Mouse (Mus musculus) limb, embryonic 10.5 days (tissue): ENCODE data around the gene Accs. TPM values are rescaled to one million over a fixed set of nuclear protein-coding genes. Genes with fewer than 3 reads are reported as not detected.

Experiments
- DNase-seq: peaks from one replicate; pipeline ENCODE4 v3.0.0-alpha.2; 2017; ENCODE audit warnings: low spot score
- H3K27ac ChIP-seq: fragments of 300-500 bp; sonication (generic); 2 replicates; pipeline ENCODE4 v1.5.1; 2016; ENCODE audit warnings: mild to moderate bottlenecking
- H3K27me3 ChIP-seq: fragments of 300-500 bp; sonication (generic); 2 replicates; pipeline ENCODE4 v1.6.1; 2016; ENCODE audit warnings: low read depth, mild to moderate bottlenecking; ENCODE audit not compliant: poor library complexity, severe bottlenecking
- H3K36me3 ChIP-seq: fragments of 300-500 bp; sonication (generic); 2 replicates; pipeline ENCODE4 v1.6.1; 2016; ENCODE audit warnings: mild to moderate bottlenecking, moderate library complexity
- H3K4me1 ChIP-seq: fragments of 300-500 bp; sonication (generic); 2 replicates; pipeline ENCODE4 v1.6.1; 2016
- H3K4me3 ChIP-seq: fragments of 300-500 bp; sonication (generic); 2 replicates; pipeline ENCODE4 v1.5.1; 2016; ENCODE audit warnings: mild to moderate bottlenecking, moderate library complexity
- H3K9me3 ChIP-seq: fragments of 300-500 bp; sonication (generic); replicated peaks from 2 replicates; pipeline ENCODE4 v1.6.1; 2016; ENCODE audit warnings: mild to moderate bottlenecking
- WGBS: fragments of 180-500 bp; shearing (Covaris S2); methylation state at CpG from one replicate; pipeline ENCODE4 v1.1.7; 2016; 5-methylcytosine and 5-hydroxymethylcytosine counted together
- polyA plus RNA-seq: library from polyadenylated mRNA; unstranded; fragments of >200 nt; fragmentation: Nextera tagmentation; extraction: Ambion mirVana; gene quantifications from 2 replicates; pipeline ENCODE4 v1.2.1, GENCODE M21; 2016

The Accs gene
- polyA plus RNA-seq, 1 experiment from 2014 or later: 10.2 TPM

- 65% methylated on average over 9 of the region's 9 CpGs for WGBS
- H3K27me3 ChIP-seq: peaks cover 49% of the 10 kb centered on the region
- DNase-seq: peak; percentile 30
- H3K4me1 ChIP-seq: peaks cover 65% of the 10 kb centered on the region
- H3K9me3 ChIP-seq: no peaks in the 10 kb centered on the region
- H3K27ac ChIP-seq: no peak overlapping the region
- H3K36me3 ChIP-seq: peaks cover 15% of the 10 kb centered on the region
- no peak overlapping the region for H3K4me3 ChIP-seq
These were observed 65.7 kb downstream of the Accs start for GRCm38 (mm10) chr2:93783926-93784539.

Other genes with a start within 250 kb of the Accs start
- 12.5 and 14.8 TPM in 2 replicates for gene Alx4, start 207.6 kb downstream of the Accs start, polyA plus RNA-seq
- 70.0 and 79.1 TPM in 2 replicates for gene Ext2, start 27.4 kb downstream of the Accs start, polyA plus RNA-seq
- gene Accsl, start 19.2 kb upstream of the Accs start, polyA plus RNA-seq: not detected in 2 replicates
- 0.60 and 0.70 TPM in 2 replicates for gene Gm13889, start 107.3 kb upstream of the Accs start, polyA plus RNA-seq
- not detected in 2 replicates for gene Gm27027, start 146.4 kb upstream of the Accs start, polyA plus RNA-seq
- gene Alkbh3, start 160.9 kb upstream of the Accs start, polyA plus RNA-seq: 48.8 and 56.2 TPM in 2 replicates